ENCODE assay signal across 22 mouse cellular contexts in genomic region chr14:46512118-46512517, GRCm38 (mm10).
DNase-seq lines count a peak whose midpoint lies in the region; ATAC-seq and TF ChIP-seq lines count a peak whose summit lies in the region.
"Had no signal": no experiment of that assay in that cellular context is flagged by ENCODE, and none has a peak within 500 bp of the region (broad histone marks: within the 10 kb centered on the region; RNA-seq: fewer than 3 reads in every experiment).

No protein-coding gene starts in this region.

- WGBS in kidney, embryonic 15.5 days = 98% methylated on average over 1 of the region's 1 CpGs

- TF ChIP-seq POLR2A in myocyte (IDR thresholded peaks at IDR 0.05; ENCODE audit: insufficient read length, low read depth) = no peak

- DNase-seq in kidney, adult 9 months = peak; percentile 12
- DNase-seq in urinary bladder, postnatal 14 days (ENCODE audit: low spot score) = peak; percentile 17
- DNase-seq in urinary bladder, postnatal 10 days (ENCODE audit: low spot score) = no peak
- DNase-seq in gonadal fat pad, adult 2 months (ENCODE audit: low read depth) = peak; percentile 17
- DNase-seq in right cerebral cortex, postnatal 36 days (ENCODE audit: low spot score in 2 of 2) = no peak
- no peak for DNase-seq in layer of hippocampus, adult 8-10 months (ENCODE audit: low spot score in 2 of 2)
- DNase-seq: cerebellum, adult 11 months; cerebellum, postnatal 36 days; heart, postnatal 36 days; layer of hippocampus, adult 9-11 months; right cerebral cortex, postnatal 4 days; thymus, postnatal 36 days had no signal

- no peak overlapping the region for H3K4me3 ChIP-seq in kidney, embryonic 15.5 days (replicated peaks)
- H3K4me3 ChIP-seq in myocyte = no peak overlapping the region
- H3K4me3 ChIP-seq: embryonic facial prominence, embryonic 10.5 days; forebrain, embryonic 15.5 days; heart, embryonic 12.5 days; hindbrain, embryonic 15.5 days; limb, embryonic 12.5 days; megakaryocyte, embryonic 14.5 days; neural tube, embryonic 13.5 days had no signal

- H3K79me2 ChIP-seq in myocyte (ENCODE audit: control insufficient read depth, insufficient read depth) = no peaks in the 10 kb centered on the region

- no peaks in the 10 kb centered on the region for H3K36me3 ChIP-seq in kidney, embryonic 15.5 days
- H3K36me3 ChIP-seq in myocyte (ENCODE audit: control insufficient read depth, insufficient read depth) = no peaks in the 10 kb centered on the region
- H3K36me3 ChIP-seq: embryonic facial prominence, embryonic 10.5 days; forebrain, embryonic 15.5 days; heart, embryonic 12.5 days; hindbrain, embryonic 15.5 days; limb, embryonic 12.5 days; neural tube, embryonic 13.5 days had no signal

- peaks cover 11% of the 10 kb centered on the region for H3K4me1 ChIP-seq in kidney, embryonic 15.5 days
- H3K4me1 ChIP-seq: embryonic facial prominence, embryonic 10.5 days; forebrain, embryonic 15.5 days; heart, embryonic 12.5 days; hindbrain, embryonic 15.5 days; limb, embryonic 12.5 days; megakaryocyte, embryonic 14.5 days; neural tube, embryonic 13.5 days had no signal

- no peak overlapping the region for H3ac ChIP-seq in myocyte (ENCODE audit: control insufficient read depth, insufficient read length)

- H3K9me3 ChIP-seq in kidney, embryonic 15.5 days (replicated peaks) = no peaks in the 10 kb centered on the region
- H3K9me3 ChIP-seq: embryonic facial prominence, embryonic 10.5 days; forebrain, embryonic 15.5 days; heart, embryonic 12.5 days; hindbrain, embryonic 15.5 days; limb, embryonic 12.5 days; neural tube, embryonic 13.5 days had no signal

- no peak for ATAC-seq in kidney, embryonic 15.5 days (replicated peaks; ENCODE audit: low FRiP score)
- ATAC-seq: forebrain, embryonic 15.5 days; intestine, embryonic 16.5 days had no signal

- H3K4me2 ChIP-seq in kidney, embryonic 15.5 days = no peak overlapping the region
- H3K4me2 ChIP-seq in myocyte (ENCODE audit: low read depth) = no peak overlapping the region
- H3K4me2 ChIP-seq: forebrain, embryonic 15.5 days; heart, embryonic 12.5 days; hindbrain, embryonic 15.5 days; limb, embryonic 12.5 days; neural tube, embryonic 13.5 days had no signal

- peaks cover 8% of the 10 kb centered on the region; the same call in 1 of the 2 replicates for H3K27me3 ChIP-seq in kidney, embryonic 15.5 days
- H3K27me3 ChIP-seq in myocyte (ENCODE audit: control insufficient read depth, insufficient read depth, insufficient read length) = no peaks in the 10 kb centered on the region
- H3K27me3 ChIP-seq: forebrain, embryonic 15.5 days; heart, embryonic 12.5 days; hindbrain, embryonic 15.5 days; limb, embryonic 12.5 days; megakaryocyte, embryonic 14.5 days; neural tube, embryonic 13.5 days had no signal

- H3K9ac ChIP-seq in kidney, embryonic 15.5 days = no peak overlapping the region
- H3K9ac ChIP-seq: forebrain, embryonic 15.5 days; heart, embryonic 12.5 days; hindbrain, embryonic 15.5 days; limb, embryonic 12.5 days; neural tube, embryonic 13.5 days had no signal

- H3K27ac ChIP-seq in kidney, embryonic 15.5 days = no peak overlapping the region
- H3K27ac ChIP-seq: embryonic facial prominence, embryonic 10.5 days; forebrain, embryonic 15.5 days; hindbrain, embryonic 15.5 days; limb, embryonic 12.5 days; neural tube, embryonic 13.5 days had no signal

TF ChIP-seq in myocyte, 11 proteins besides CTCF, POLR2A, EP300 and RAD21:
- TF ChIP-seq CEBPB (IDR thresholded peaks at IDR 0.05; ENCODE audit: insufficient read depth, poor library complexity, severe bottlenecking) = peak; percentile 56; the same call in 1 of the 2 replicates
- no peak for TF ChIP-seq MYOD1 (IDR thresholded peaks at IDR 0.05; ENCODE audit: control insufficient read depth in 1 of 3, insufficient read length in 2 of 3, low read depth in 2 of 3)

Comparison
In these comparisons a context has a peak if more than half of its experiments do, and no peak if none do; other contexts are left out.
1. DNase-seq: peak in kidney, adult 9 months (single experiment), urinary bladder, postnatal 14 days (single experiment) and gonadal fat pad, adult 2 months (single experiment); none in urinary bladder, postnatal 10 days (single experiment), right cerebral cortex, postnatal 36 days (0 of 2) and layer of hippocampus, adult 8-10 months (0 of 2).